Mouse (Mus musculus) testis, adult 2 months (tissue): ENCODE measurements around the gene Foxb1. TPM values are rescaled to one million over a fixed set of nuclear protein-coding genes. Genes with fewer than 3 reads are reported as not detected.
A peak's percentile ranks its signal among the peaks of the same experiment; 100 is the strongest.

Experiments used
- H3K27ac ChIP-seq: fragments of 200-500 bp; 2 replicates; pipeline ENCODE4 v1.5.1; 2012; ENCODE audit warnings: low read depth, low read length; ENCODE audit not compliant: control insufficient read depth, insufficient read depth
- H3K27me3 ChIP-seq: fragments of 200-500 bp; 2 replicates; pipeline ENCODE4 v1.6.1; 2012; ENCODE audit warnings: mild to moderate bottlenecking, low read length, moderate library complexity; ENCODE audit not compliant: control insufficient read depth, insufficient read depth
- H3K36me3 ChIP-seq: fragments of 200-500 bp; 2 replicates; pipeline ENCODE4 v1.6.1; 2012; ENCODE audit warnings: mild to moderate bottlenecking, low read length; ENCODE audit not compliant: control insufficient read depth, insufficient read depth
- H3K4me1 ChIP-seq: fragments of 200-500 bp; 2 replicates; pipeline ENCODE4 v1.6.1; 2012; ENCODE audit warnings: low read length; ENCODE audit not compliant: control insufficient read depth, insufficient read depth
- H3K4me3 ChIP-seq: fragments of 200-500 bp; 2 replicates; pipeline ENCODE4 v1.5.1; 2012; ENCODE audit warnings: low read depth, mild to moderate bottlenecking, low read length, moderate library complexity, mixed read lengths; ENCODE audit not compliant: control insufficient read depth
- CTCF ChIP-seq: fragments of 200-500 bp; IDR thresholded peaks from 2 replicates; pipeline ENCODE4 v1.5.1; 2012; ENCODE audit warnings: low read depth, mild to moderate bottlenecking, inconsistent platforms, low read length, moderate library complexity; ENCODE audit not compliant: control insufficient read depth, insufficient read depth, insufficient replicate concordance
- POLR2A ChIP-seq: fragments of 200-500 bp; IDR thresholded peaks from 2 replicates; pipeline ENCODE4 v1.6.1; 2012; ENCODE audit warnings: low read depth, mild to moderate bottlenecking, inconsistent platforms, low read length, moderate library complexity; ENCODE audit not compliant: control insufficient read depth
- polyA plus RNA-seq: library from polyadenylated mRNA; depleted of rRNA; stranded (reverse); fragments of >200 nt; gene quantifications from 2 replicates; pipeline ENCODE4 v1.2.3, GENCODE M21; 2012; rRNA removed

The Foxb1 gene
- polyA plus RNA-seq, 1 experiment, result not detected

DNA sequence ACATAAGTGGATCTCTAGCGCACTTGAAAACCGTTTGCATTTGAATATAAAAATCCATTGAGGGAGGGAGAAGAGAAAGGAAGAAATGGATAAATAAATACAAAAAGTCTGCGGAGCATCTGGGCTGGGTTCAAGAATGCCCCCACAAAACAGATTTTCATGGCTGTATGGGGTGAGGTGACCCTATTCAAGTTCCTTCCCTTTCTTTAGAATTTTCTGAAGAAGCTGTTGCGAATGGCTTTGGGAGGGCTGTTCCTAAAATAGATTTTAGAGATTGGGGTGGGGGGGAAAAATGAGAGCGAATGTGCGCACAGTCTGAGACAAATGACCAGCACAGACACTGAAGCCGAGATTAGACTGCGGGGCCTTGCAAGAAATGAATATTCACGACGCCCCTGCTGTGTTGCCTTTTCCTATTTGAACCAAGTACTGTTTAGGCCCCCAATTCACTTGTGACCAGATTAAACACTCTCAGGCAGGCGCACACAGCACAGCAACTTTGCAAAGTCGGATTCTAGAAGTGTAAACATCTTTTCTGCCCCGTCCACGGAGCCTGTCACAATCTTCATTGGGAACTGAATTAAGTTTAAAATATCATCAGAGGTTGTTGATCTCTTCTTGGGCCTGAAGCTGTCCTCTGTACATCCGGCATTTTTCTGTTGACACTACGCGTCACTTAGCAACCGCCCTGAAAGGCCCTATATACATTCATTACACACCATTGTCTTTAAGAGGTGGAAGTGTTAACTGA, 47.0 kb downstream of the Foxb1 start:
- TF ChIP-seq CTCF (no peak), POLR2A (no peak)
- Histone ChIP-seq H3K4me1 (peaks cover 6% of the 10 kb centered on the region), H3K36me3 (no peaks in the 10 kb centered on the region), H3K4me3 (peak overlapping the region; percentile 52), H3K27me3 (no peaks in the 10 kb centered on the region), H3K27ac (no peak overlapping the region)

DNA sequence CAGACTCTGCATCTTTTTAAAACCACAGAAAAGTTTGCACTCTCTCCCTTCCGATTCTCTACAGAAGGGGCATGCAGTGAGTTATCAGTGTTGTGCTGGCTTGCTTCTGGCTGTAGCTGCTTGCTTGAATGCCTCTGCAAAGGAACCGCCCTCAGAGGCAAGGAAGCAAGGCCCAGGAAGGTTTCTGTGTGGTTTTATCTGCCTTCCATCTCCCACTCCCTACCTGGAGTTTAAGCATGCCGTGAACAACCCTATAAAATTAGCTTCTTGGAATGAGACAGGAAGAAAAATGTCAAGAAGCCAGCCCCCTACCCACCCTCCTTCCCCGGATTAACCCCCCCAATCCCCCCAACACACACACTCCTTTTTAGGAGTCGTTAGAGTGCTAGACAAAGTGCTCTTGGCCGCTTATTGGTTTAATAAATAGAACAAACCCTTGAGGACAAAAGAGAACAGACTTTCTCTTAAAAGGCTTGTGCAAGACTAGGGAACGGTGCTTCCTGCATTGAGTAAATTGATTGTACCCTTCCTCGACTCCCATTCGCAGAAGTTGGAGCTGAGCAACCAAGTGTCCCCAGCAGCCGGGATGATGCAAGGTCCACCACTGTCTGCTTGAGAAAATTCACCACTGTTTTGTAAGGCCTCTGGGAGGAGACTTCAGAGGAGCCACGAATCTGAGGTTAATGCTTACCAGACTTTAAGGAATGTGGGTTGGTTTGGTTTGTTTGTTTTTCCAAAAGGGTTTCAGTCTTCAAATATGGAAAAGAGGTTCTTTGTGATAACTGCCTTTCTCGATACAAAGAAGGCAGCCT, 47.8 kb downstream of the Foxb1 start:
- H3K36me3 ChIP-seq, result no peaks in the 10 kb centered on the region
- no peaks in the 10 kb centered on the region for H3K27me3 ChIP-seq
- peaks cover 6% of the 10 kb centered on the region for H3K4me1 ChIP-seq
- no peak overlapping the region for H3K4me3 ChIP-seq
- no peak overlapping the region for H3K27ac ChIP-seq
- TF ChIP-seq CTCF (no peak), POLR2A (no peak)

Other genes starting within 250 kb of the Foxb1 start
- 16.8 and 20.7 TPM in 2 replicates for gene Bnip2, start 228.5 kb upstream of the Foxb1 start, polyA plus RNA-seq